Mouse (Mus musculus) liver, embryonic 14.5 days (tissue): ENCODE data around the gene Foxf2.

Source experiments
- CTCF ChIP-seq: IDR thresholded peaks from 2 replicates; pipeline ENCODE4 v1.5.1; 2016; ENCODE audit warnings: antibody characterized with exemption, low read depth, control low read depth
- EP300 ChIP-seq: IDR thresholded peaks from 2 replicates; pipeline ENCODE4 v1.6.1; 2016; ENCODE audit warnings: antibody characterized with exemption, low read depth

DNA sequence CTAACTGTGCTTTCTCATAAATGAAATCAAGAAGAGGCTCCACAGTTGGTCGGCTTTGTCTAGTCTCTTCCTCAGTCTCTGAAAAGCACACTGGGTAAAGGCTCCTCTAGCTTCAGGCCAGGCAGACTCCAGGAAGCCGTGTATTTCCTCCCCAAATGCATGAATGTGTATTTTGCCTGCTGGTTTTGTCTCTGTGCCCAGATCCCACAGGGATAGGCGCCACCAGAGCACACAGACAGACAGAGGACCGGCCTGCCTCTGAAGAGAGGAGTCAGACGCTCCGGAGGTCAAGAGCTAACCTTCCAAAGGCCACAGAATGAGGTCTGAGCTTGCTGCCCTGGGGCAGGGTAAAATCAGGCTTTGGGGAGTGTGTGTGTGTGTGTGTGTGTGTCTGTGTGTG is 48.0 kb upstream of the Foxf2 start:
- TF ChIP-seq EP300 (no peak), CTCF (no peak)
